Mouse (Mus musculus): ENCODE measurements at regions not wholly inside any gene's neighbourhood (a gene's known extent, or its start where the extent isn't known, plus 50 kb on each side); places are given as distances from the start of the nearest gene placed in this dataset.

GRCm38 (mm10) chr8:35020480-35020879, 745.1 kb upstream of the Gm19410 start:
- H3K4me3 ChIP-seq (replicated peaks; ENCODE audit: control insufficient read depth, low read depth, low read length), result no peak overlapping the region
- 90% methylated on average over 8 of the region's 8 CpGs for WGBS
- no peak for TF ChIP-seq CTCF (IDR thresholded peaks at IDR 0.05; ENCODE audit: control insufficient read depth, insufficient read depth, low read length)
- no peak for TF ChIP-seq POLR2A (IDR thresholded peaks at IDR 0.05; ENCODE audit: borderline replicate concordance, control insufficient read depth, low read depth, low read length)
- H3K27ac ChIP-seq (ENCODE audit: control insufficient read depth, insufficient read depth, low read depth, low read length, poor library complexity), result no peak overlapping the region
- no peaks in the 10 kb centered on the region for H3K4me1 ChIP-seq (ENCODE audit: control insufficient read depth, insufficient read depth, low read length)

- Histone ChIP-seq H3K27ac (ENCODE audit: control insufficient read depth, insufficient read depth, low read depth, low read length, poor library complexity) (no peak overlapping the region), H3K4me3 (replicated peaks; ENCODE audit: control insufficient read depth, low read depth, low read length) (no peak overlapping the region), H3K4me1 (ENCODE audit: control insufficient read depth, insufficient read depth, low read length) (no peaks in the 10 kb centered on the region)
- TF ChIP-seq CTCF (IDR thresholded peaks at IDR 0.05; ENCODE audit: control insufficient read depth, insufficient read depth, low read length), result no peak
- TF ChIP-seq POLR2A (IDR thresholded peaks at IDR 0.05; ENCODE audit: borderline replicate concordance, control insufficient read depth, low read depth, low read length), result no peak
- WGBS, result 81% methylated on average over 6 of the region's 6 CpGs
These were observed 742.9 kb upstream of the Gm19410 start for GRCm38 (mm10) chr8:35022649-35023048.

- Histone ChIP-seq H3K27ac (ENCODE audit: control insufficient read depth, insufficient read depth, low read depth, low read length, poor library complexity) (no peak overlapping the region), H3K4me1 (ENCODE audit: control insufficient read depth, insufficient read depth, low read length) (no peaks in the 10 kb centered on the region), H3K4me3 (replicated peaks; ENCODE audit: control insufficient read depth, low read depth, low read length) (no peak overlapping the region)
- no peak for TF ChIP-seq CTCF (IDR thresholded peaks at IDR 0.05; ENCODE audit: control insufficient read depth, insufficient read depth, low read length)
- no peak for TF ChIP-seq POLR2A (IDR thresholded peaks at IDR 0.05; ENCODE audit: borderline replicate concordance, control insufficient read depth, low read depth, low read length)
- 51% methylated on average over 3 of the region's 3 CpGs for WGBS
These were observed 717.8 kb upstream of the Gm19410 start for GRCm38 (mm10) chr8:35047798-35048197.

- TF ChIP-seq POLR2A (IDR thresholded peaks at IDR 0.05; ENCODE audit: borderline replicate concordance, control insufficient read depth, low read depth, low read length) (no peak), CTCF (IDR thresholded peaks at IDR 0.05; ENCODE audit: control insufficient read depth, insufficient read depth, low read length) (no peak)
- WGBS, result 33% methylated on average over 4 of the region's 4 CpGs
- Histone ChIP-seq H3K4me1 (ENCODE audit: control insufficient read depth, insufficient read depth, low read length) (no peaks in the 10 kb centered on the region), H3K4me3 (replicated peaks; ENCODE audit: control insufficient read depth, low read depth, low read length) (no peak overlapping the region), H3K27ac (ENCODE audit: control insufficient read depth, insufficient read depth, low read depth, low read length, poor library complexity) (no peak overlapping the region)
These were observed 712.1 kb upstream of the Gm19410 start for GRCm38 (mm10) chr8:35053444-35053843.

GRCm38 (mm10) chr8:35061048-35061447, 704.5 kb upstream of the Gm19410 start:
- TF ChIP-seq POLR2A (IDR thresholded peaks at IDR 0.05; ENCODE audit: borderline replicate concordance, control insufficient read depth, low read depth, low read length) (no peak), CTCF (IDR thresholded peaks at IDR 0.05; ENCODE audit: control insufficient read depth, insufficient read depth, low read length) (no peak)
- 87% methylated on average over 5 of the region's 5 CpGs for WGBS

GRCm38 (mm10) chr8:35068228-35068627, 697.4 kb upstream of the Gm19410 start:
- no peak for TF ChIP-seq CTCF (IDR thresholded peaks at IDR 0.05; ENCODE audit: control insufficient read depth, insufficient read depth, low read length)
- TF ChIP-seq POLR2A (IDR thresholded peaks at IDR 0.05; ENCODE audit: borderline replicate concordance, control insufficient read depth, low read depth, low read length), result no peak
- 49% methylated on average over 2 of the region's 2 CpGs for WGBS
- Histone ChIP-seq H3K4me1 (ENCODE audit: control insufficient read depth, insufficient read depth, low read length) (no peaks in the 10 kb centered on the region; the same call in 1 of the 2 replicates), H3K27ac (ENCODE audit: control insufficient read depth, insufficient read depth, low read depth, low read length, poor library complexity) (no peak overlapping the region), H3K4me3 (replicated peaks; ENCODE audit: control insufficient read depth, low read depth, low read length) (no peak overlapping the region)

More at GRCm38 (mm10) chr8:35061048-35061447, 704.5 kb upstream of the Gm19410 start:
- H3K4me3 ChIP-seq (replicated peaks; ENCODE audit: control insufficient read depth, low read depth, low read length), result no peak overlapping the region
- H3K27ac ChIP-seq (ENCODE audit: control insufficient read depth, insufficient read depth, low read depth, low read length, poor library complexity), result no peak overlapping the region
- H3K4me1 ChIP-seq (ENCODE audit: control insufficient read depth, insufficient read depth, low read length), result no peaks in the 10 kb centered on the region

GRCm38 (mm10) chr8:35070246-35070989, 695.2 kb upstream of the Gm19410 start:
- TF ChIP-seq CTCF (IDR thresholded peaks at IDR 0.05; ENCODE audit: control insufficient read depth, insufficient read depth, low read length) (no peak), POLR2A (IDR thresholded peaks at IDR 0.05; ENCODE audit: borderline replicate concordance, control insufficient read depth, low read depth, low read length) (no peak)
- Histone ChIP-seq H3K27ac (ENCODE audit: control insufficient read depth, insufficient read depth, low read depth, low read length, poor library complexity) (no peak overlapping the region), H3K4me3 (replicated peaks; ENCODE audit: control insufficient read depth, low read depth, low read length) (no peak overlapping the region), H3K4me1 (ENCODE audit: control insufficient read depth, insufficient read depth, low read length) (no peaks in the 10 kb centered on the region; the same call in 1 of the 2 replicates)
- 77% methylated on average over 7 of the region's 7 CpGs for WGBS

- Histone ChIP-seq H3K4me1 (ENCODE audit: control insufficient read depth, insufficient read depth, low read length) (no peaks in the 10 kb centered on the region), H3K4me3 (replicated peaks; ENCODE audit: control insufficient read depth, low read depth, low read length) (no peak overlapping the region), H3K27ac (ENCODE audit: control insufficient read depth, insufficient read depth, low read depth, low read length, poor library complexity) (no peak overlapping the region)
- 84% methylated on average over 10 of the region's 10 CpGs for WGBS
- TF ChIP-seq CTCF (IDR thresholded peaks at IDR 0.05; ENCODE audit: control insufficient read depth, insufficient read depth, low read length), result no peak
- no peak for TF ChIP-seq POLR2A (IDR thresholded peaks at IDR 0.05; ENCODE audit: borderline replicate concordance, control insufficient read depth, low read depth, low read length)
These were observed 689.6 kb upstream of the Gm19410 start for GRCm38 (mm10) chr8:35075971-35076370.

All from bone marrow, adult 2 months (tissue).